ENCODE assay signal across 8 mouse cellular contexts in the genomic region with DNA sequence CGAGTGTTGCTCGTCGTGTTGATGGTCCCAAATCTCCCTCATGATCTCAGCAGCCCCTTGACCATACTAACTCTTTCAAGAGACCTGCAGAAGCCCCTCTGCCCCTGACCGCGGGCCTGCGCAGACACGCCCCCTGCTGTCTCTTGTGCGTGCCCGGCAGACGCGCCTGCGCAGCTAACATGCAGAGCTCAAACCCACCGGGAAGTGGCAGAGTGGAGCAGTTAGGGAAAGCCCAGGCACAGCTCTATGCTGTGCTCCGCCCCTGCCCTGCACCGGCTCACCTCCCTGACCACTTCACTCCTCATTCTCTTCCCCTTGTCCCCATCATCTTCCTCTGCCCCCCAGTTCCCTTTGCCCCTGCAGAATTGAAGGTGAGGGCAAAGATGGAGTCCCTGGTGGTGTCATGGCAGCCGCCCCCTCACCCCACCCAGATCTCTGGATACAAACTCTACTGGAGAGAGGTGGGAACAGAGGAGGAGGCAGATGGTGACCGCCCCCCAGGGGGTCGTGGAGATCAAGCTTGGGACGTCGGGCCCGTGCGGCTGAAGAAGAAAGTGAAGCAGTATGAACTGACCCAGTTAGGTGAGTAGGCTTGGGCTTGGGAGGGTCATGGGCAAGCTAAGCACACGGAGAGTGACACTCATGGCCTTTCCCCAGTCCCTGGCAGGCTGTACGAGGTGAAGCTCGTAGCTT. TPM values are rescaled to one million over a fixed set of nuclear protein-coding genes. Genes with fewer than 3 reads are reported as not detected.
DNase-seq lines count a peak whose midpoint lies in the region; ATAC-seq and TF ChIP-seq lines count a peak whose summit lies in the region.

No protein-coding gene starts in this region.

- H3K4me2 ChIP-seq in lung, embryonic 14.5 days: peak overlapping the region; percentile 52

- peak; percentile 67 for TF ChIP-seq CTCF in lung, embryonic 14.5 days (IDR thresholded peaks at IDR 0.05; ENCODE audit: low read depth)

- peak; percentile 22; the same call in 1 of the 2 replicates for ATAC-seq in lung, embryonic 14.5 days (ENCODE audit: insufficient read depth)

- H3K4me1 ChIP-seq in embryonic facial prominence, embryonic 10.5 days: peaks cover 23% of the 10 kb centered on the region
- H3K4me1 ChIP-seq in lung, embryonic 14.5 days (ENCODE audit: insufficient read depth): no peaks in the 10 kb centered on the region

- H3K27ac ChIP-seq in embryonic facial prominence, embryonic 10.5 days (replicated peaks): peak overlapping the region; percentile 27; the same call in 1 of the 2 replicates
- H3K27ac ChIP-seq in lung, embryonic 14.5 days (ENCODE audit: low read depth): no peak overlapping the region

- peak overlapping the region; percentile 49 for H3K4me3 ChIP-seq in embryonic facial prominence, embryonic 10.5 days
- peak overlapping the region; percentile 14 for H3K4me3 ChIP-seq in lung, embryonic 14.5 days (ENCODE audit: low read depth, low read length)

- H3K36me3 ChIP-seq in embryonic facial prominence, embryonic 10.5 days (replicated peaks): peaks cover 21% of the 10 kb centered on the region
- peaks cover 40% of the 10 kb centered on the region for H3K36me3 ChIP-seq in lung, embryonic 14.5 days (ENCODE audit: insufficient read depth)

- H3K9ac ChIP-seq in lung, embryonic 14.5 days: 0 out of 2 replicates have a peak overlapping the region, but pooled peaks have one; percentile 10

- H3K27me3 ChIP-seq in embryonic facial prominence, embryonic 10.5 days (replicated peaks; ENCODE audit: low read depth, poor library complexity, severe bottlenecking): peaks cover 33% of the 10 kb centered on the region
- peaks cover 7% of the 10 kb centered on the region; the same call in 1 of the 2 replicates for H3K27me3 ChIP-seq in lung, embryonic 14.5 days (ENCODE audit: insufficient read depth, low read length)

- H3K9me3 ChIP-seq in embryonic facial prominence, embryonic 10.5 days: no peaks in the 10 kb centered on the region
- no peaks in the 10 kb centered on the region for H3K9me3 ChIP-seq in lung, embryonic 14.5 days (ENCODE audit: low read depth, low read length)

- DNase-seq in urinary bladder, postnatal 14 days (ENCODE audit: low spot score): peak; percentile 38
- no peak for DNase-seq in urinary bladder, postnatal 10 days (ENCODE audit: low spot score)
- DNase-seq in embryonic facial prominence, embryonic 10.5 days (ENCODE audit: low spot score): peak; percentile 87
- DNase-seq in kidney, adult 11 months: peak; percentile 23
- DNase-seq in lung, embryonic 14.5 days: peak; percentile 72
- peak; percentile 41 to 76 for DNase-seq in spleen, postnatal 4 days (ENCODE audit: low spot score in 2 of 2)
- DNase-seq in Muller cell, postnatal 12 days (ENCODE audit: inconsistent ontology term): no peak
- no peak for DNase-seq in right cerebral cortex, postnatal 36 days (ENCODE audit: low spot score in 2 of 2)

- 7% methylated on average over 25 of the region's 25 CpGs for WGBS in embryonic facial prominence, embryonic 10.5 days
- 21% methylated on average over 25 of the region's 25 CpGs for WGBS in lung, embryonic 14.5 days

RNA-seq across cellular contexts. Expression of gene Igdcc3, which starts 12.7 kb away (rescaled TPM):
- 167 and 281 TPM in 2 replicates for polyA plus RNA-seq in embryonic facial prominence, embryonic 10.5 days (2016; fragmentation: Nextera tagmentation; extraction: Ambion mirVana)
- 2.3 and 4.1 TPM in 2 replicates for polyA plus RNA-seq in lung, embryonic 14.5 days (2014; fragmentation: Nextera tagmentation; extraction: Ambion mirVana)

RNA-seq across cellular contexts. Expression of gene Igdcc4, which starts 27.0 kb away (rescaled TPM):
- 9.7 and 11.5 TPM in 2 replicates for polyA plus RNA-seq in embryonic facial prominence, embryonic 10.5 days (2016; fragmentation: Nextera tagmentation; extraction: Ambion mirVana)
- 26.4 and 28.9 TPM in 2 replicates for polyA plus RNA-seq in lung, embryonic 14.5 days (2014; fragmentation: Nextera tagmentation; extraction: Ambion mirVana)

Comparison
In these comparisons a context has a peak if more than half of its experiments do, and no peak if none do; other contexts are left out.
1. DNase-seq: peak in urinary bladder, postnatal 14 days (single experiment), embryonic facial prominence, embryonic 10.5 days (single experiment), kidney, adult 11 months (single experiment), lung, embryonic 14.5 days (single experiment) and spleen, postnatal 4 days (2 of 2); none in urinary bladder, postnatal 10 days (single experiment), Muller cell, postnatal 12 days (single experiment) and right cerebral cortex, postnatal 36 days (0 of 2).
2. RNA of gene Igdcc3, which starts 12.7 kb away (polyA plus RNA-seq): 167 to 281 TPM in embryonic facial prominence, embryonic 10.5 days; 2.3 to 4.1 TPM in lung, embryonic 14.5 days; every median in the first group is over 10 times any median in the second.